Mouse (Mus musculus) kidney, adult 2 months (tissue): ENCODE results near the gene Lrp3. TPM values are rescaled to one million over a fixed set of nuclear protein-coding genes. Genes with fewer than 3 reads are reported as not detected.

ENCODE experiments used
- DNase-seq: peaks from one replicate; pipeline ENCODE4 v3.0.0; 2021
- H3K27ac ChIP-seq: fragments of 200-500 bp; 2 replicates; pipeline ENCODE4 v1.5.1; 2012; ENCODE audit warnings: low read depth, low read length, control low read depth, inconsistent platforms; ENCODE audit not compliant: insufficient read depth
- H3K27me3 ChIP-seq: fragments of 200-500 bp; replicated peaks from 2 replicates; pipeline ENCODE4 v1.6.1; 2012; ENCODE audit warnings: mild to moderate bottlenecking, moderate library complexity, low read length, inconsistent platforms; ENCODE audit not compliant: control insufficient read depth, insufficient read depth
- H3K36me3 ChIP-seq: fragments of 200-500 bp; 2 replicates; pipeline ENCODE4 v1.6.1; 2012; ENCODE audit warnings: mild to moderate bottlenecking, moderate library complexity, low read length, inconsistent platforms; ENCODE audit not compliant: control insufficient read depth, insufficient read depth
- H3K4me1 ChIP-seq: fragments of 200-500 bp; 2 replicates; pipeline ENCODE4 v1.6.1; 2011; ENCODE audit warnings: low read length; ENCODE audit not compliant: control insufficient read depth, insufficient read depth
- H3K4me3 ChIP-seq: fragments of 200-500 bp; 2 replicates; pipeline ENCODE4 v1.5.1; 2011; ENCODE audit warnings: mild to moderate bottlenecking, low read depth, low read length, control low read depth; ENCODE audit not compliant: insufficient read depth
- CTCF ChIP-seq: fragments of 200-500 bp; conservative IDR thresholded peaks from 2 replicates; pipeline ENCODE4 v1.5.1; 2011; ENCODE audit warnings: low read depth, mild to moderate bottlenecking, control low read depth, low read length, moderate library complexity, mixed read lengths; ENCODE audit not compliant: insufficient read depth, insufficient read length
- POLR2A ChIP-seq: fragments of 200-500 bp; IDR thresholded peaks from one replicate; pipeline ENCODE4 v1.6.1; 2011; ENCODE audit warnings: low read depth, low read length, control low read depth
- WGBS: fragments of 180-500 bp; shearing (Covaris S2); methylation state at CpG from one replicate; pipeline ENCODE4 v1.1.7; 2018; 5-methylcytosine and 5-hydroxymethylcytosine counted together
- polyA plus RNA-seq: library from polyadenylated mRNA; depleted of rRNA; stranded (reverse); fragments of >200 nt; gene quantifications from 2 replicates; pipeline ENCODE4 v1.2.3, GENCODE M21; 2012

Gene Lrp3
- polyA plus RNA-seq, 1 experiment, result 19.7 TPM

GRCm38 (mm10) chr7:35189699-35190098 is 25.6 kb downstream of the Lrp3 start:
- no peaks in the 10 kb centered on the region for H3K27me3 ChIP-seq
- H3K27ac ChIP-seq, result no peak overlapping the region
- 52% methylated on average over 5 of the region's 5 CpGs for whole genome bisulfite sequencing
- DNase-seq, result peak; percentile 24
- no peaks in the 10 kb centered on the region for H3K4me1 ChIP-seq
- TF ChIP-seq POLR2A (no peak), CTCF (no peak)
- H3K36me3 ChIP-seq, result no peaks in the 10 kb centered on the region
- H3K4me3 ChIP-seq, result no peak overlapping the region

DNA sequence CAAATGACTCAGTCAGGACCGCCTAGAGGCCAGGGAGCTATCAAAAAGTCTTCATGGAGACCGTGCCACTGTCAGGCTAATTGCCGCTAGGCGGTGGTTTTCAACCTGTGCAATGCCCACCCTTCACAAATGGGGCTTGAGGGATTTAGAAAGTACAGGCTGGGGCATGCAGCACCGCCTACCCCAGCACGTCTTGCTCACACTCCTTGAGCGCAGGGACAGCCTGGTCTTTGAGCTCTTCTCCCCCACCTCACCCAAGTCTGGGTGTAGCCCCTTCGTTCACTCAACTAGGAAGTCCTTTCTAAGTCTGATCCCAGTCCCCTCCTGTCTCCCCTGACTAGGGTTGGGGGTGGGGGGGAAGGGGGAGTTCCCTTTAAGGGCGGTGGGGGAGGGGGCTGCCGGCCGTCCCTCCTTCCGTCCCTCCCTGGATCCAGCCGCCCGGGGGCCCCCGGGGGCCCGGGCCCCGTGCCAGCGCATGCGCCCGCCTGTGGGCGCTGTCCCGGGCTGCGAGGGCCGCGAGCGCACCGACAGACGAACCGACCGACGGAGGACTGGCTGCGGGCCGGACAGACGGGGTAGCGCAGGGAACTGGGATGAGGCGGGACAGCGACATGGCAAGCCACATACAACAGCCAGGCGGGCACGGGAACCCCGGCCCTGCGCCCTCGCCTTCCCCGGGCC is 29.3 kb downstream of the Lrp3 start, which contains the start of gene Slc7a10:
Slc7a10 (plus strand) TSS at position 497 of the 681 bp plus-strand sequence.
- H3K4me3 ChIP-seq, result peak within 1 kb of the TSS; percentile 24; the same call in 1 of the 2 replicates
- no peaks in the 10 kb centered on the region for H3K27me3 ChIP-seq
- WGBS, result 3% methylated on average over 43 of the region's 43 CpGs
- TF ChIP-seq POLR2A (no peak), CTCF (no peak)
- no peaks in the 10 kb centered on the region for H3K36me3 ChIP-seq
- no peaks in the 10 kb centered on the region for H3K4me1 ChIP-seq
- H3K27ac ChIP-seq, result no peak within 1 kb of the TSS
- no peak for DNase-seq

GRCm38 (mm10) chr7:35184833-35185724 is 30.2 kb downstream of the Lrp3 start:
- peak; percentile 54 for DNase-seq
- TF ChIP-seq POLR2A (no peak), CTCF (peak; percentile 56)
- Histone ChIP-seq H3K36me3 (no peaks in the 10 kb centered on the region), H3K4me1 (no peaks in the 10 kb centered on the region), H3K4me3 (peak overlapping the region; percentile 11; the same call in 1 of the 2 replicates), H3K27ac (no peak overlapping the region), H3K27me3 (no peaks in the 10 kb centered on the region)
- WGBS, result 8% methylated on average over 54 of the region's 54 CpGs

DNA sequence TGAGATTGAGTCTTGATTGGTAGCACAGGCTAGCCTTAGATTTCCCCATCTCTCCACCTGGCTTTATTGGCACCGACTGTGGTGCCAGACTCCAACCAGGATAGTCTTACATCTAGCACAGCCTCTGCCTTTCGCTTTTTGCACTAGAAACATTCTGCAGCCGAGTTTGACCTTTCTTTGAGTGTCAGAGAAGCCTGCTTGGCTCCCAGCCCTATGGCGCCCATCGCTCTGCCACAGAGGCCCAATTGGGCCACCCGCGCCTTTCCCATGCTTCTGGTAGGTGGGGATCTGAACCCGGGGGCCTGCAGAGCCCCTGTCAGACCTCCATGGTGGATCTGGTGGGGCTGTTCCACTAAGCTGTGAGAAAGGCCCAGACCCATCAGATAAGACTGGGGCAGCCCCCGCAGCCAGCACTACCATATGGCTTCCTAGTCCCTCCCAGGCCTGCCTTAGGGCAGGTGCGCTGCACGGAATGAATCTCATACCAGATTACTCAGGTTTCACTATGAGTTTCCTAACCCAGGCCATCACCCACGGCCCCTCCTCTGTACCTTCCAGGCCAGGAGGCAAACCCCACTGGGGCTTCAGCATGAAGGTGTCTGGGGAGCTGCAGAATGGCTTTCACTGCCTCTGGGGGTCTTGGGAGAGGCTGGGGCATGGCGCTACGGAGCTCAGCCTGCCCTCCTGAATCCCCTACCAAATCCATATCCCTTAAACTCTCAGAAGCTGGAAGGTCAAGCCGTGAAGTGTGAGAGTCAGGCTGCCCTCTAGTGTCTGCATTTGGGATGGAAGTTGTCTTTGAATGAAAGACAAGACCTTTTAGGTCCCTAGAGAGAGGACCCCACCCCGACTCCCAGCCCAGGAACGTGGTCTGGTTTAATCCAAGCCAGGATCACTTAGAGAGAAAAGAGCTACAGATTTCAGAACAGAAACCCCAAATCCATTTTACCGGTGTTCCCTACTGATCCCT is 38.6 kb downstream of the Lrp3 start:
- DNase-seq, result peak; percentile 59

GRCm38 (mm10) chr7:35175533-35175932 is 39.8 kb downstream of the Lrp3 start:
- no peak for TF ChIP-seq CTCF
- TF ChIP-seq POLR2A, result no peak

More for the DNA sequence above, 38.6 kb downstream of the Lrp3 start:
- no peaks in the 10 kb centered on the region for H3K36me3 ChIP-seq
- TF ChIP-seq CTCF, result peak; percentile 71
- TF ChIP-seq POLR2A, result no peak
- no peak overlapping the region for H3K4me3 ChIP-seq
- 48% methylated on average over 18 of the region's 18 CpGs for WGBS
- no peaks in the 10 kb centered on the region for H3K4me1 ChIP-seq
- no peaks in the 10 kb centered on the region for H3K27me3 ChIP-seq
- H3K27ac ChIP-seq, result no peak overlapping the region

DNA sequence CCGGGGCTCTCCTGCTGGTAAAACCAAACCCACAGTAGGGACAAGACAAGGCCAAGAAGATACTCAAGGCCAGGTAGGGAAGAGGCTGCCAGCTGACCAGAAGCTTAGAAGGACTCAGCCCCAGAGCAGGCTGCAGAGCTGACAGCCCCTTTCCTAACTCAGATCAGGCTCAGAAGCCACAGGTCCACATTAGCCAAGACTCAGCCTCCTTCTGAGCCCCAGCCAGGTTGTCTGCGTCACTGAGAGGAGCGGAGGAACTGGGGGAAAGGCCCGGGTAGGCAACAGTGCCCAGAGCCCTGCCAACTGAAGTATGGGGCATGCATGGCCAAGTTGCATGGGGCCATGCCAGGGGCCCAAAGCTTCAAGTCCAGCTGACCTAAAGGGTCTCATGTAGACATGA is 42.8 kb downstream of the Lrp3 start:
- TF ChIP-seq POLR2A, result no peak
- no peak for TF ChIP-seq CTCF
- Histone ChIP-seq H3K27ac (no peak overlapping the region), H3K36me3 (no peaks in the 10 kb centered on the region), H3K4me3 (no peak overlapping the region), H3K4me1 (no peaks in the 10 kb centered on the region), H3K27me3 (no peaks in the 10 kb centered on the region)
- no peak for DNase-seq
- WGBS, result 72% methylated on average over 4 of the region's 4 CpGs

More at GRCm38 (mm10) chr7:35175533-35175932, 39.8 kb downstream of the Lrp3 start:
- no peak overlapping the region for H3K4me3 ChIP-seq
- H3K36me3 ChIP-seq, result no peaks in the 10 kb centered on the region
- H3K4me1 ChIP-seq, result no peaks in the 10 kb centered on the region
- WGBS, result 75% methylated on average over 4 of the region's 4 CpGs
- DNase-seq, result no peak
- no peak overlapping the region for H3K27ac ChIP-seq
- no peaks in the 10 kb centered on the region for H3K27me3 ChIP-seq
